Mouse (Mus musculus) Patski (cell line): ENCODE measurements around the gene Caln1. TPM values are rescaled to one million over a fixed set of nuclear protein-coding genes. Genes with fewer than 3 reads are reported as not detected.
A peak's percentile ranks its signal among the peaks of the same experiment; 100 is the strongest.

Experiments used
- ATAC-seq: fragments of 100-300 bp; one replicate; pipeline ENCODE4 v1.8.0; 2021
- CTCF ChIA-PET: fragments of 350-600 bp; sonication (Branson Sonifier 250); formaldehyde crosslinking; loops from one replicate; lab custom pipeline; 2022; ENCODE audit warnings: inconsistent platforms; lab: Charles Lee
- POLR2A ChIA-PET: fragments of 350-600 bp; sonication (Branson Sonifier 250); formaldehyde crosslinking; loops from one replicate; lab custom pipeline; 2022; ENCODE audit warnings: antibody characterized with exemption, inconsistent platforms; lab: Charles Lee
- DNase-seq: peaks from one replicate; pipeline ENCODE4 v3.0.0-alpha.2; 2011; ENCODE audit warnings: low read depth, low spot score
- H3K27me3 ChIP-seq: fragments of 371-371 bp; one replicate; pipeline ENCODE4 v1.5.1; 2021
- CTCF ChIP-seq: fragments of 100-300 bp; IDR thresholded peaks from one replicate; pipeline ENCODE4 v1.5.1; 2021
- in situ Hi-C: fragments of 300-500 bp; cut with MboI; formaldehyde crosslinking; loops from 3 replicates; pipeline ENCODE4 v1.11.1; 2018; ENCODE audit warnings: low pct_unique_long_range_greater_than_20kb, mixed read lengths
- polyA plus RNA-seq: library from polyadenylated mRNA; unstranded; gene quantifications from one replicate; pipeline ENCODE4 v1.2.3, GENCODE M21; 2021

Caln1 gene
- polyA plus RNA-seq, 1 experiment from 2014 or later = not detected

- ChIA-PET POLR2A (no interaction called here), CTCF (no interaction called here)
- no peaks in the 10 kb centered on the region for H3K27me3 ChIP-seq
- ATAC-seq (no peak), DNase-seq (no peak)
- no peak for TF ChIP-seq CTCF
- in situ Hi-C loops = no loop called here
Measured at GRCm38 (mm10) chr5:130825797-130826196, 456.5 kb downstream of the Caln1 start.

GRCm38 (mm10) chr5:130848562-130848961, 479.3 kb downstream of the Caln1 start:
- CTCF ChIA-PET = interaction anchor here (1.6 kb wide), 1 partner anchor 580 kb away, joined by 4 read pairs; no protein-coding TSS in a partner anchor
- no peak for DNase-seq
- POLR2A ChIA-PET = no interaction called here
- in situ Hi-C loops = no loop called here
- no peak for ATAC-seq
- TF ChIP-seq CTCF = no peak
- no peaks in the 10 kb centered on the region for H3K27me3 ChIP-seq

GRCm38 (mm10) chr5:130849610-130850009, 480.4 kb downstream of the Caln1 start:
- no peak for TF ChIP-seq CTCF
- DNase-seq = no peak
- ATAC-seq = no peak
- ChIA-PET CTCF (no interaction called here), POLR2A (no interaction called here)
- peaks cover 3% of the 10 kb centered on the region for H3K27me3 ChIP-seq
- in situ Hi-C loops = loop anchor here (5.0 kb wide), 1 partner anchor 437 kb away; no protein-coding TSS in a partner anchor

- POLR2A ChIA-PET = interaction anchor here (1.1 kb wide), 1 partner anchor 11 kb away, joined by 3 read pairs; no protein-coding TSS in a partner anchor
- in situ Hi-C loops = loop anchor here (5.0 kb wide), 1 partner anchor 440 kb away; no protein-coding TSS in a partner anchor
Measured at GRCm38 (mm10) chr5:130852182-130852581, 482.9 kb downstream of the Caln1 start.

GRCm38 (mm10) chr5:130853371-130853770, 484.1 kb downstream of the Caln1 start:
- DNase-seq (peak; percentile 13), ATAC-seq (peak; percentile 49)
- H3K27me3 ChIP-seq = peaks cover 3% of the 10 kb centered on the region
- ChIA-PET POLR2A (interaction anchor here (1.1 kb wide), 1 partner anchor 13 kb away, joined by 3 read pairs; no protein-coding TSS in a partner anchor), CTCF (interaction anchor here (0.8 to 1.8 kb wide), 27 partner anchors 9 to 597 kb away, joined by 3 to 17 read pairs (median 4); no protein-coding TSS in a partner anchor)
- in situ Hi-C loops = loop anchor here (5.0 kb wide), 1 partner anchor 441 kb away; no protein-coding TSS in a partner anchor
- TF ChIP-seq CTCF = peak; percentile 100

More at GRCm38 (mm10) chr5:130852182-130852581, 482.9 kb downstream of the Caln1 start:
- DNase-seq = no peak
- CTCF ChIA-PET = interaction anchor here (1.4 to 1.8 kb wide), 5 partner anchors 7 to 89 kb away, joined by 5 to 17 read pairs (median 7); no protein-coding TSS in a partner anchor
- H3K27me3 ChIP-seq = peaks cover 3% of the 10 kb centered on the region
- no peak for TF ChIP-seq CTCF
- no peak for ATAC-seq

GRCm38 (mm10) chr5:130854430-130854829, 485.2 kb downstream of the Caln1 start:
- ATAC-seq = no peak
- CTCF ChIA-PET = no interaction called here

GRCm38 (mm10) chr5:130858148-130858547, 488.9 kb downstream of the Caln1 start:
- ChIA-PET POLR2A (no interaction called here), CTCF (interaction anchor here (0.7 to 3.1 kb wide), 9 partner anchors 9 to 571 kb away, joined by 3 to 17 read pairs (median 4); no protein-coding TSS in a partner anchor)
- DNase-seq (no peak), ATAC-seq (peak; percentile 44)
- in situ Hi-C loops = loop anchor here (5.0 kb wide), 1 partner anchor 586 kb away; no protein-coding TSS in a partner anchor
- H3K27me3 ChIP-seq = peaks cover 3% of the 10 kb centered on the region
- TF ChIP-seq CTCF = peak; percentile 84

More at GRCm38 (mm10) chr5:130854430-130854829, 485.2 kb downstream of the Caln1 start:
- peaks cover 3% of the 10 kb centered on the region for H3K27me3 ChIP-seq
- no peak for DNase-seq
- POLR2A ChIA-PET = no interaction called here
- in situ Hi-C loops = loop anchor here (5.0 kb wide), 1 partner anchor 442 kb away; no protein-coding TSS in a partner anchor
- TF ChIP-seq CTCF = no peak

GRCm38 (mm10) chr5:130858706-130859105, 489.5 kb downstream of the Caln1 start:
- ATAC-seq = no peak
- in situ Hi-C loops = loop anchor here (5.0 kb wide), 1 partner anchor 586 kb away; no protein-coding TSS in a partner anchor
- CTCF ChIA-PET = interaction anchor here (0.9 to 3.1 kb wide), 7 partner anchors 9 to 571 kb away, joined by 3 to 17 read pairs (median 4); no protein-coding TSS in a partner anchor
- no peak for TF ChIP-seq CTCF
- H3K27me3 ChIP-seq = peaks cover 3% of the 10 kb centered on the region
- no peak for DNase-seq
- POLR2A ChIA-PET = no interaction called here

- ChIA-PET CTCF (interaction anchor here (1.3 kb wide), 1 partner anchor 455 kb away, joined by 3 read pairs; no protein-coding TSS in a partner anchor), POLR2A (no interaction called here)
- ATAC-seq (no peak), DNase-seq (no peak)
- TF ChIP-seq CTCF = peak; percentile 29
- in situ Hi-C loops = loop anchor here (5.0 kb wide), 2 partner anchors 568 to 587 kb away; no protein-coding TSS in a partner anchor
- H3K27me3 ChIP-seq = peaks cover under 1% of the 10 kb centered on the region
Measured at GRCm38 (mm10) chr5:130859736-130860135, 490.5 kb downstream of the Caln1 start.

GRCm38 (mm10) chr5:130862302-130862701, 493.0 kb downstream of the Caln1 start:
- DNase-seq (no peak), ATAC-seq (no peak)
- CTCF ChIA-PET = interaction anchor here (2.9 to 3.0 kb wide), 2 partner anchors 9 to 566 kb away, joined by 11 to 17 read pairs; no protein-coding TSS in a partner anchor
- POLR2A ChIA-PET = no interaction called here
- H3K27me3 ChIP-seq = peaks cover 3% of the 10 kb centered on the region
- TF ChIP-seq CTCF = peak; percentile 76
- in situ Hi-C loops = loop anchor here (5.0 kb wide), 1 partner anchor 565 kb away; no protein-coding TSS in a partner anchor

GRCm38 (mm10) chr5:130869869-130870268, 500.6 kb downstream of the Caln1 start:
- DNase-seq = no peak
- CTCF ChIA-PET = interaction anchor here (0.9 to 2.4 kb wide), 3 partner anchors 17 to 560 kb away, joined by 3 to 6 read pairs (median 3); no protein-coding TSS in a partner anchor
- POLR2A ChIA-PET = interaction anchor here (0.6 kb wide), 1 partner anchor 188 kb away, joined by 5 read pairs; no protein-coding TSS in a partner anchor

More at GRCm38 (mm10) chr5:130869869-130870268, 500.6 kb downstream of the Caln1 start:
- ATAC-seq = no peak
- peak; percentile 70 for TF ChIP-seq CTCF
- in situ Hi-C loops = loop anchor here (5.0 kb wide), 1 partner anchor 132 kb away; no protein-coding TSS in a partner anchor
- peaks cover under 1% of the 10 kb centered on the region for H3K27me3 ChIP-seq
